Comparison of ENCODE assay signal across 9 mouse cellular contexts in the genomic region with DNA sequence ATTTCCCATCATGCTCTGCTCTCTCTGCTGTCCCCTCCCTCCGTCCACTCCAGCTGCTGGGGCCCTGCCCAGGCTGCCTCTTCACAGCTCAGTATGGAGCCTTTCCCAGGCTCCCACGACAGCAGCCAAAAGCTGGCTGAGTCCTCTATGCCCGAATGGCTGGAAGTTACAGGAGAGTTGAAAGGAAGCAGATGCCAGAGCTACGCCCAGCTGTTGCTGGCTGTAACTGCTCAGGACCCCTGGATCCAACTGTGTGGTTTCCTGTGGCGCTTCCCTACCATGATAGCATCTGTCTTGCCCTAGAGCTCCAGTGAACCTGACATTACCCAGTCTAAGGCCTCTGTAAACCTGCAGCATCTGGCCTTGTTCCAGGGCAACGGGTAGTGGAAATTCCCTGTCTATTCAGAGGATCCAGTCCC. TPM values are rescaled to one million over a fixed set of nuclear protein-coding genes. Genes with fewer than 3 reads are reported as not detected.
A peak's percentile ranks its signal among the peaks of the same experiment; 100 is the strongest.
DNase-seq lines count a peak whose midpoint lies in the region; ATAC-seq lines count a peak whose summit lies in the region.
"Had no signal": no experiment of that assay in that cellular context is flagged by ENCODE, and none has a peak within 500 bp of the region (broad histone marks: within the 10 kb centered on the region; RNA-seq: fewer than 3 reads in every experiment).

No protein-coding gene starts in this region.

- ATAC-seq in midbrain, embryonic 12.5 days (ENCODE audit: low FRiP score, low read depth) = no peak
- ATAC-seq in midbrain, embryonic 15.5 days (replicated peaks) = no peak; the same call in 1 of the 2 replicates
- peak; percentile 43; the same call in 1 of the 2 replicates for ATAC-seq in neural tube, embryonic 15.5 days (ENCODE audit: low FRiP score)

- H3K36me3 ChIP-seq in midbrain, embryonic 12.5 days = no peaks in the 10 kb centered on the region
- no peaks in the 10 kb centered on the region for H3K36me3 ChIP-seq in midbrain, embryonic 15.5 days (replicated peaks)
- no peaks in the 10 kb centered on the region for H3K36me3 ChIP-seq in neural tube, embryonic 15.5 days

- 58% methylated on average over 6 of the region's 6 CpGs for WGBS in midbrain, embryonic 12.5 days
- WGBS in midbrain, embryonic 15.5 days = 39% methylated on average over 6 of the region's 6 CpGs
- WGBS in neural tube, embryonic 15.5 days = 29% methylated on average over 6 of the region's 6 CpGs

- H3K27ac ChIP-seq in midbrain, embryonic 12.5 days (replicated peaks) = 0 out of 2 replicates have a peak overlapping the region, but pooled peaks have one; percentile 1
- no peak overlapping the region for H3K27ac ChIP-seq in midbrain, embryonic 15.5 days
- H3K27ac ChIP-seq in neural tube, embryonic 15.5 days (replicated peaks) = peak overlapping the region; percentile 49; the same call in 1 of the 2 replicates

- no peaks in the 10 kb centered on the region; the same call in 1 of the 2 replicates for H3K27me3 ChIP-seq in midbrain, embryonic 12.5 days
- no peaks in the 10 kb centered on the region for H3K27me3 ChIP-seq in midbrain, embryonic 15.5 days (replicated peaks)
- H3K27me3 ChIP-seq in neural tube, embryonic 15.5 days (replicated peaks) = no peaks in the 10 kb centered on the region

- H3K4me2 ChIP-seq in midbrain, embryonic 12.5 days (replicated peaks) = no peak overlapping the region
- H3K4me2 ChIP-seq in midbrain, embryonic 15.5 days = no peak overlapping the region
- peak overlapping the region; percentile 15; the same call in 1 of the 2 replicates for H3K4me2 ChIP-seq in neural tube, embryonic 15.5 days

- peak; percentile 14 to 41 for DNase-seq in adrenal gland, adult (ENCODE audit: inconsistent age in 2 of 2, low spot score in 1 of 2)
- DNase-seq in adrenal gland, postnatal 10 days = no peak
- DNase-seq in kidney, adult 9 months = peak; percentile 22
- no peak for DNase-seq in spleen, postnatal 10 days (ENCODE audit: low spot score in 2 of 2)
- DNase-seq in B cell, adult 2 months = no peak

- H3K4me1 ChIP-seq in midbrain, embryonic 12.5 days = peaks cover 9% of the 10 kb centered on the region
- H3K4me1 ChIP-seq in midbrain, embryonic 15.5 days = peaks cover 20% of the 10 kb centered on the region
- peaks cover 33% of the 10 kb centered on the region for H3K4me1 ChIP-seq in neural tube, embryonic 15.5 days

- 0 out of 2 replicates have a peak, but pooled peaks cover 6% of the 10 kb centered on the region for H3K9me3 ChIP-seq in midbrain, embryonic 12.5 days
- no peaks in the 10 kb centered on the region for H3K9me3 ChIP-seq in midbrain, embryonic 15.5 days
- no peaks in the 10 kb centered on the region for H3K9me3 ChIP-seq in neural tube, embryonic 15.5 days (replicated peaks)

- H3K4me3 ChIP-seq in midbrain, embryonic 12.5 days = no peak overlapping the region
- H3K4me3 ChIP-seq in midbrain, embryonic 15.5 days = no peak overlapping the region
- no peak overlapping the region for H3K4me3 ChIP-seq in neural tube, embryonic 15.5 days (replicated peaks)

- no peak overlapping the region for H3K9ac ChIP-seq in midbrain, embryonic 12.5 days (replicated peaks)
- H3K9ac ChIP-seq in midbrain, embryonic 15.5 days = no peak overlapping the region
- no peak overlapping the region for H3K9ac ChIP-seq in neural tube, embryonic 15.5 days (replicated peaks)

RNA-seq across cellular contexts. Expression of gene Ccdc60, which starts 20.6 kb away (rescaled TPM):
- total RNA-seq in adrenal gland, postnatal 10 days (2021) = under 1 TPM in 1 of 2 experiments, not detected in 1; 0.09 TPM
- 2.2 and 2.4 TPM in 2 replicates for polyA plus RNA-seq in midbrain, embryonic 12.5 days (2016; fragmentation: Nextera tagmentation; extraction: Ambion mirVana)
- 2.6 and 3.1 TPM in 2 replicates for polyA plus RNA-seq in midbrain, embryonic 15.5 days (2015; fragmentation: Nextera tagmentation; extraction: Ambion mirVana)
- polyA plus RNA-seq in neural tube, embryonic 15.5 days (2015; fragmentation: Nextera tagmentation; extraction: Ambion mirVana) = 1.3 and 1.4 TPM in 2 replicates
- total RNA-seq: neutrophil, adult 5-6 weeks had no signal

Comparison
In these comparisons a context has a peak if more than half of its experiments do, and no peak if none do; other contexts are left out.
1. DNase-seq: peak in adrenal gland, adult (2 of 2) and kidney, adult 9 months (single experiment); none in adrenal gland, postnatal 10 days (single experiment), spleen, postnatal 10 days (0 of 2) and B cell, adult 2 months (0 of 2).